Mouse (Mus musculus) hindbrain, embryonic 12.5 days (tissue): ENCODE results near the gene Elp5. TPM values are rescaled to one million over a fixed set of nuclear protein-coding genes. Genes with fewer than 3 reads are reported as not detected.

ENCODE experiments used
- ATAC-seq: fragments of 200-750 bp; cut with Nextera tagmentation; 2 replicates; pipeline ENCODE4 v1.8.0; 2017; ENCODE audit warnings: moderate TSS enrichment; ENCODE audit not compliant: low FRiP score
- H3K27ac ChIP-seq: fragments of 300-500 bp; sonication (generic); 2 replicates; pipeline ENCODE4 v1.5.1; 2016; ENCODE audit warnings: mild to moderate bottlenecking
- H3K27me3 ChIP-seq: fragments of 300-500 bp; sonication (generic); 2 replicates; pipeline ENCODE4 v1.6.1; 2016; ENCODE audit warnings: mild to moderate bottlenecking
- H3K36me3 ChIP-seq: fragments of 300-500 bp; sonication (generic); 2 replicates; pipeline ENCODE4 v1.6.1; 2016; ENCODE audit warnings: mild to moderate bottlenecking
- H3K4me1 ChIP-seq: fragments of 300-500 bp; sonication (generic); 2 replicates; pipeline ENCODE4 v1.6.1; 2016
- H3K4me2 ChIP-seq: fragments of 300-500 bp; sonication (generic); replicated peaks from 2 replicates; pipeline ENCODE4 v1.6.1; 2016; ENCODE audit warnings: mild to moderate bottlenecking
- H3K4me3 ChIP-seq: fragments of 300-500 bp; sonication (generic); 2 replicates; pipeline ENCODE4 v1.5.1; 2016; ENCODE audit warnings: mild to moderate bottlenecking
- H3K9ac ChIP-seq: fragments of 300-500 bp; sonication (generic); 2 replicates; pipeline ENCODE4 v1.6.1; 2016; ENCODE audit warnings: mild to moderate bottlenecking, moderate library complexity
- H3K9me3 ChIP-seq: fragments of 300-500 bp; sonication (generic); replicated peaks from 2 replicates; pipeline ENCODE4 v1.6.1; 2016; ENCODE audit warnings: mild to moderate bottlenecking
- WGBS: fragments of 180-500 bp; shearing (Covaris S2); methylation state at CpG from one replicate; pipeline ENCODE4 v1.1.7; 2016; 5-methylcytosine and 5-hydroxymethylcytosine counted together
- microRNA counts: library from miRNA; unstranded; fragments of <30 nt; microRNA quantifications from one replicate; lab custom pipeline; 2017
- microRNA-seq: library from miRNA; unstranded; fragments of <30 nt; microRNA quantifications from one replicate; pipeline ENCODE4, GENCODE M21; 2017
- polyA plus RNA-seq: library from polyadenylated mRNA; unstranded; fragments of >200 nt; fragmentation: Nextera tagmentation; extraction: Ambion mirVana; gene quantifications from 2 replicates; pipeline ENCODE4 v1.2.1, GENCODE M21; 2016

The Elp5 gene
- polyA plus RNA-seq, 1 experiment from 2014 or later: 127 TPM

DNA sequence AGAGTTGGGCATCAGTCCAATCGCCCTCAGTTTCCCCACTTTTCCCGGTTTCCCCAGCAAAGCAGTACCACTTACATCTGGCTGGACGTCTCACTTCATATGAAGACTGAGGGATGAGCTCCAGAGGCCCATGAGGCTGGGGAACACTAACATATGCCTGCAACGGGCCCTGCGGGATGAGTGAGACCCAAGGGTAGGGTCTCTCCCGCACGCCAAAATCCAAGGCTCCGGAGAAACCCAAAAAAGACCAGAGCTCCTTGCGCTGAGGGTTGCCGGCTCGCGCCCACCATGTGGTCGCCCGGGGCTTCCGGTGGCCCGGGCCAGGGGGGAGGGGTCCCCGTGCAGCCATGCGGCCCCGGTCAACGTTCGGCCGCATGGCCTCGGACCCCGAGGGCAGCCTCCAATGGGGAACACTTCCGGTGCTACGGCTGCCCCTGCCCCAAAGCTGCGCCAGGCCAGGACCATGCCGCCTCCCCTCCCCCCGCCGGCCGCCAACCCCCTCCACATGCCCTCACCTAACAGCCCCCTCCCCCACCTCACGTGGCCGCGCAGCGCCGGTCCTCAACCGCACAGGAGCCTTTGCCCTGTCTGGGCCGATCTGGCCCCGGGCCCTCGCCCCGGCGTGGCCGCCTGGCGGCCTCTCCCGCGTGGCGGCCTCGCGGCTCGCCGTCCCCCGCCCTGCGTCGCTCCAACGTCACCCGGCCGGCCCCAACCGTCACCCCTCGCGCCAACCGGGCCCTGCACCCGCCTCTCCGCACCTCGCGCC, 61.9 kb downstream of the Elp5 start:
- peak; percentile 31 for ATAC-seq
- WGBS: under 1% methylated on average over 62 of the region's 65 CpGs

GRCm38 (mm10) chr11:69919661-69920265, 62.6 kb downstream of the Elp5 start:
- ATAC-seq: no peak
- H3K4me2 ChIP-seq: peak overlapping the region; percentile 98
- peak overlapping the region; percentile 98 for H3K9ac ChIP-seq
- no peaks in the 10 kb centered on the region for H3K9me3 ChIP-seq
- peaks cover 34% of the 10 kb centered on the region for H3K4me1 ChIP-seq
- H3K27me3 ChIP-seq: no peaks in the 10 kb centered on the region
- WGBS: 2% methylated on average over 17 of the region's 17 CpGs
- H3K4me3 ChIP-seq: peak overlapping the region; percentile 98
- peaks cover 43% of the 10 kb centered on the region for H3K36me3 ChIP-seq
- H3K27ac ChIP-seq: peak overlapping the region; percentile 93

More for the DNA sequence above, 61.9 kb downstream of the Elp5 start:
- Histone ChIP-seq H3K36me3 (peaks cover 36% of the 10 kb centered on the region), H3K4me1 (peaks cover 27% of the 10 kb centered on the region), H3K9ac (peak overlapping the region; percentile 98), H3K27ac (peak overlapping the region; percentile 93), H3K9me3 (no peaks in the 10 kb centered on the region), H3K4me3 (peak overlapping the region; percentile 98), H3K27me3 (no peaks in the 10 kb centered on the region), H3K4me2 (peak overlapping the region; percentile 98)

- H3K4me2 ChIP-seq: peak overlapping the region; percentile 98
- peaks cover 39% of the 10 kb centered on the region for H3K4me1 ChIP-seq
- WGBS: 86% methylated on average over 9 of the region's 9 CpGs
- no peak for ATAC-seq
- no peaks in the 10 kb centered on the region for H3K9me3 ChIP-seq
- H3K36me3 ChIP-seq: peaks cover 43% of the 10 kb centered on the region
- H3K27ac ChIP-seq: peak overlapping the region; percentile 93; the same call in 1 of the 2 replicates
- peak overlapping the region; percentile 98 for H3K4me3 ChIP-seq
- H3K27me3 ChIP-seq: no peaks in the 10 kb centered on the region
- peak overlapping the region; percentile 98 for H3K9ac ChIP-seq
Observed at GRCm38 (mm10) chr11:69919053-69919452, 63.3 kb downstream of the Elp5 start.

MicroRNA genes within 50 kb of the gene (microRNA counts, 519-probe panel; counts per million panel counts)
- microRNA mmu-miR-324-3p (lab: Ali Mortazavi, UCI) (470 counts per million, percentile 58 among the panel's probes with 10 or more counts), microRNA mmu-miR-324-5p (lab: Ali Mortazavi, UCI) (3,243 counts per million, percentile 72 among the panel's probes with 10 or more counts)

Small RNAs within 50 kb of the gene (microRNA-seq; reads per million reads assigned to microRNA genes)
- not detected for gene Gm44349
- gene Mir324: 3,575 reads per million, percentile 86 among the genes with 10 or more reads in this experiment

Other genes with a start within 250 kb of the Elp5 start
- gene Polr2a, start 223.9 kb downstream of the Elp5 start, polyA plus RNA-seq: 32.2 and 39.0 TPM in 2 replicates
- gene Slc35g3, start 220.5 kb downstream of the Elp5 start, polyA plus RNA-seq: 0.40 and 0.61 TPM in 2 replicates
- 2.3 and 2.4 TPM in 2 replicates for gene Zbtb4, start 216.6 kb downstream of the Elp5 start, polyA plus RNA-seq
- 3.0 and 5.9 TPM in 2 replicates for gene Chrnb1, start 186.6 kb downstream of the Elp5 start, polyA plus RNA-seq
- gene Fgf11, start 180.7 kb downstream of the Elp5 start, polyA plus RNA-seq: 3.7 and 4.2 TPM in 2 replicates
- 1.6 and 2.4 TPM in 2 replicates for gene Tmem102, start 176.9 kb downstream of the Elp5 start, polyA plus RNA-seq
- gene Gm39566, start 167.2 kb downstream of the Elp5 start, polyA plus RNA-seq: not detected in 2 replicates
- 0.14 TPM in 1 of 2 replicates, not detected in the other for gene Spem2, start 164.1 kb downstream of the Elp5 start, polyA plus RNA-seq
- 0.21 and 0.46 TPM in 2 replicates for gene Spem1, start 160.3 kb downstream of the Elp5 start, polyA plus RNA-seq
- 14.7 and 14.9 TPM in 2 replicates for gene Nlgn2, start 144.7 kb downstream of the Elp5 start, polyA plus RNA-seq
- gene Tmem256, start 144.0 kb downstream of the Elp5 start, polyA plus RNA-seq: 268 and 314 TPM in 2 replicates
- 74.9 and 87.3 TPM in 2 replicates for gene Plscr3, start 136.1 kb downstream of the Elp5 start, polyA plus RNA-seq
- 0.57 and 1.4 TPM in 2 replicates for gene Tnk1, start 123.8 kb downstream of the Elp5 start, polyA plus RNA-seq
- gene Tmem95, start 104.5 kb downstream of the Elp5 start, polyA plus RNA-seq: not detected in 2 replicates
- gene Kctd11, start 101.1 kb downstream of the Elp5 start, polyA plus RNA-seq: 2.9 and 3.2 TPM in 2 replicates
- gene Acap1, start 87.0 kb downstream of the Elp5 start, polyA plus RNA-seq: 0.86 and 0.92 TPM in 2 replicates
- 17.8 TPM in 2 replicates for gene 2810408A11Rik, start 81.5 kb downstream of the Elp5 start, polyA plus RNA-seq
- 15.0 and 15.2 TPM in 2 replicates for gene Neurl4, start 81.4 kb downstream of the Elp5 start, polyA plus RNA-seq
- gene Gps2, start 68.6 kb downstream of the Elp5 start, polyA plus RNA-seq: 84.7 and 90.1 TPM in 2 replicates
- 1,354 and 1,360 TPM in 2 replicates for gene Eif5a, start 60.6 kb downstream of the Elp5 start, polyA plus RNA-seq
- 5.5 and 9.0 TPM in 2 replicates for gene Ybx2, start 46.7 kb downstream of the Elp5 start, polyA plus RNA-seq
- gene Slc2a4, start 34.3 kb downstream of the Elp5 start, polyA plus RNA-seq: 9.6 and 12.9 TPM in 2 replicates
- gene Cldn7, start 17.7 kb downstream of the Elp5 start, polyA plus RNA-seq: 9.5 and 21.8 TPM in 2 replicates
- 22.4 and 26.1 TPM in 2 replicates for gene Ctdnep1, start 1.4 kb downstream of the Elp5 start, polyA plus RNA-seq
- gene Gabarap, start 8.6 kb upstream of the Elp5 start, polyA plus RNA-seq: 598 and 607 TPM in 2 replicates
- 87.8 and 96.2 TPM in 2 replicates for gene Phf23, start 13.3 kb upstream of the Elp5 start, polyA plus RNA-seq
- gene Dvl2, start 18.1 kb upstream of the Elp5 start, polyA plus RNA-seq: 45.9 and 46.4 TPM in 2 replicates
- 59.8 and 61.9 TPM in 2 replicates for gene Acadvl, start 32.9 kb upstream of the Elp5 start, polyA plus RNA-seq
- 23.0 and 28.5 TPM in 2 replicates for gene Dlg4, start 34.4 kb upstream of the Elp5 start, polyA plus RNA-seq
- 0.56 and 0.89 TPM in 2 replicates for gene Asgr1, start 71.6 kb upstream of the Elp5 start, polyA plus RNA-seq
- gene Asgr2, start 110.1 kb upstream of the Elp5 start, polyA plus RNA-seq: not detected in 2 replicates
- 0.50 and 0.77 TPM in 2 replicates for gene Mgl2, start 147.8 kb upstream of the Elp5 start, polyA plus RNA-seq
- gene Clec10a, start 173.7 kb upstream of the Elp5 start, polyA plus RNA-seq: 0.71 and 2.6 TPM in 2 replicates
- gene Slc16a11, start 230.2 kb upstream of the Elp5 start, polyA plus RNA-seq: 2.4 and 2.6 TPM in 2 replicates
- 16.4 and 20.8 TPM in 2 replicates for gene Slc16a13, start 238.5 kb upstream of the Elp5 start, polyA plus RNA-seq
- gene Bcl6b, start 247.3 kb upstream of the Elp5 start, polyA plus RNA-seq: 5.4 and 8.3 TPM in 2 replicates